Mouse (Mus musculus): ENCODE measurements around the gene Bud23. TPM values are rescaled to one million over a fixed set of nuclear protein-coding genes. Genes with fewer than 3 reads are reported as not detected.

Gene Bud23
- polyA plus RNA-seq, 1 experiment from 2014 or later = 83.0 TPM

DNA sequence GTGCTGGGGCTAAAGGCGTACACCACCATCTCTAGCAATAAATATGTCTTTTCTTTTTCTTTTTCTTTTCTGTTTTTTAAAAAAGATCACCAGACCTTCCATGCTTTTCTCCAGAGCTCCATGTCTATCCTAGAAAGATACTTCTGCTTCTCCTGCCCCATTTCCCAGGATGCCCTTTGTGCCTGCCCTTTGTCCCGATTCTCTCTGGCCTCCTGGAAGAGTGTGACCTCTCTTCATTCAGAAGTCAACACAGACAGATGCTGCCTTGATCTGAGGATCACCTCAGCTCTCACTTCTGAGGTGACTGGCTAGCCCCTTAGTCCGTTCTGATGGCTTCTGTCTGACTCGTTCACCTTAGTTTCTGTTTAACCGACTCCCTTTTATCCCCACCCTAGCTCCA is 15.8 kb upstream of the Bud23 start:
- peaks cover 10% of the 10 kb centered on the region; the same call in 1 of the 2 replicates for H3K36me3 ChIP-seq
- no peak overlapping the region for H3K4me2 ChIP-seq
- 89% methylated on average over 5 of the region's 5 CpGs for WGBS
- no peaks in the 10 kb centered on the region; the same call in 1 of the 2 replicates for H3K27me3 ChIP-seq
- no peaks in the 10 kb centered on the region for H3K9me3 ChIP-seq
- no peak for ATAC-seq (ENCODE audit: low read depth)
- no peak overlapping the region for H3K4me3 ChIP-seq
- H3K4me1 ChIP-seq (replicated peaks) = peaks cover 14% of the 10 kb centered on the region
- no peak overlapping the region for H3K27ac ChIP-seq (replicated peaks)
- H3K9ac ChIP-seq = no peak overlapping the region

DNA sequence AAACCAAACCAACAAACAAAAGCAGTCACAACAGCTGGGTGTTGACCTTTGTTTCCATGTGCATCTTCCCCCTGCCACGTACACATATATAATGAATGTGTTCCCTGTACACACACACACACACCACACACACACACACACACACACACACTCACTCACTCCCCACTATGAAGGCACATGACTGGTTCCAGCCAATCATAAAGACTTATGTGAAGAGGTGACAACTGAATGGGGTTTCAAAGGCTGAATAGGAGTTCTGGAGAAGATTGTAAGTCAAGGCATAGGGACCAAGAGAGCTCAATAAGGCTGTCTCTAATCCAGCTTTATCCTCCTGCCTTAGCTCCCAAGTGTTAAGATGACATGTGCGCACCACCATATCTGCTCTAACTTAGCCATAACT is 14.8 kb upstream of the Bud23 start:
- no peaks in the 10 kb centered on the region for H3K9me3 ChIP-seq
- ATAC-seq (ENCODE audit: low read depth) = no peak
- no peak overlapping the region for H3K4me2 ChIP-seq
- H3K9ac ChIP-seq = no peak overlapping the region
- 100% methylated on average over 2 of the region's 2 CpGs for WGBS
- H3K27me3 ChIP-seq = no peaks in the 10 kb centered on the region
- no peak overlapping the region for H3K4me3 ChIP-seq
- H3K27ac ChIP-seq (replicated peaks) = no peak overlapping the region
- peaks cover 14% of the 10 kb centered on the region for H3K4me1 ChIP-seq (replicated peaks)
- H3K36me3 ChIP-seq = peaks cover 18% of the 10 kb centered on the region; the same call in 1 of the 2 replicates

DNA sequence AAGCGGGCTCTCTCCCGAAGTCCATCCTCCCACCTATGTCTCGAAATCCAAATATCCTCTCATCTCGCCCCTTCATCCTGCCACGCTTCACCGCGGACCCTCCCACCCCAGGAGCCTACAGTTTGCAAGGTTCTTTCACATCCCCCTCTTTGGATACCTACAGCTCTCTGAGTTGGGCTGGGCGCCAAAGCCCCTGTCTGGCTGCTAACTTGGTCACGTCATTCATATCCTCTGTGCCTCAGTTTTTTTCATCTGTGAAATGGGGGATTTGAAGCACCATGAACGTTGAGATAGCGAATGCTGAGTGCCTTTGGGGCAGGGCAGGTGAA is 13.7 kb upstream of the Bud23 start:
- peak overlapping the region; percentile 98 for H3K4me3 ChIP-seq
- WGBS = under 1% methylated on average over 11 of the region's 11 CpGs
- peak; percentile 30; the same call in 1 of the 2 replicates for ATAC-seq (ENCODE audit: low read depth)

DNA sequence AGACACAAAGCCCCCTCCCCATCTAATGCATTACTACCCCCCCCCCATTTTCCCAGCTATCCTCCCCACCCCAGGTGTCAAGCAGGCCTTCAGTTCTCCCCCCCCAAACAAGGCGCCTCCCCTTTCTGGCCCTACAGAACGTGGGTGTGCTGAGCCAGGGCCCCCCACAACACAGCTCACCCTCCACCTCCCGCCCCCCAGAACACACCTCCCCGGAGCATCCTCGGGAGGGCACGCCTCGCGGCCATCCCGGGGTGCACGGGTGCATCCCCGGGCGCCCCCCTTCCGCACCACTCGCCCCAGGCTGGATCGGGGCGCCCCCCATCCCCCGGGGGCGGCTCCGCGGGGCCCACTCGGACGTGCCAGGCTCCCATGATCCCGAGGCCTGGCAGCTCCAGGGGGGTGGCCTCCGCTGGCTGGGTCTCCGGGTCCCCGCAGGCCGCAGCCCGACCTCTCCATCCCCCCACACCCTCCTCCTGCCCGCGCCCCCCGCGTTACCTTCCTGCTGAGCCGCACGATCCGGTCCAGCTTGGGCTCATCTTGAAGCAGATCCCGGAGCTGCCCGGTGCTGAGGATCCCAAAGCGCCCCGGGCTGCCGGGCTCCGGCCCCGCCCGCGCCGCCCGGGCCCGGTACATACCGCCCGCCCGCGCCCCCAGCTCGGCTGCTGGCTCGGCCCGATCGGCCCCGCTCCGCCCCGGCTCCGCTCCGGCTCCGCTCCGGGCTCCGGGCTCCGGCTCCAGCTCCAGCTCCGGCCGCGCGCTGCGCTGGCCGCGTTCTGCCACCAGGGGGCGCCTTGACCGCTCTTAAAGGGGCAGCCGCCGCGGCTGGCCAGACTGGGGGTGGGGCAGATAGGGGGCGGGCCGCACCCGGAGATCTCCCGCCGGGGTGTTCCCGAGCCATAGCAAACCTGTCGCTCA is 13.1 kb upstream of the Bud23 start, which contains the start of gene Vps37d:
TSS of gene Vps37d (minus strand) at position 703 of the 918 bp plus-strand sequence.
- peak; percentile 82 for ATAC-seq (ENCODE audit: low read depth)
- under 1% methylated on average over 75 of the region's 83 CpGs for WGBS
- H3K4me3 ChIP-seq = peak within 1 kb of the TSS; percentile 98

More for the DNA sequence above, 13.7 kb upstream of the Bud23 start:
- H3K4me1 ChIP-seq (replicated peaks) = peaks cover 24% of the 10 kb centered on the region
- H3K27ac ChIP-seq (replicated peaks) = no peak overlapping the region
- H3K9ac ChIP-seq = peak overlapping the region; percentile 99
- peak overlapping the region; percentile 76 for H3K4me2 ChIP-seq
- H3K36me3 ChIP-seq = peaks cover 28% of the 10 kb centered on the region
- H3K9me3 ChIP-seq = no peaks in the 10 kb centered on the region
- H3K27me3 ChIP-seq = no peaks in the 10 kb centered on the region

DNA sequence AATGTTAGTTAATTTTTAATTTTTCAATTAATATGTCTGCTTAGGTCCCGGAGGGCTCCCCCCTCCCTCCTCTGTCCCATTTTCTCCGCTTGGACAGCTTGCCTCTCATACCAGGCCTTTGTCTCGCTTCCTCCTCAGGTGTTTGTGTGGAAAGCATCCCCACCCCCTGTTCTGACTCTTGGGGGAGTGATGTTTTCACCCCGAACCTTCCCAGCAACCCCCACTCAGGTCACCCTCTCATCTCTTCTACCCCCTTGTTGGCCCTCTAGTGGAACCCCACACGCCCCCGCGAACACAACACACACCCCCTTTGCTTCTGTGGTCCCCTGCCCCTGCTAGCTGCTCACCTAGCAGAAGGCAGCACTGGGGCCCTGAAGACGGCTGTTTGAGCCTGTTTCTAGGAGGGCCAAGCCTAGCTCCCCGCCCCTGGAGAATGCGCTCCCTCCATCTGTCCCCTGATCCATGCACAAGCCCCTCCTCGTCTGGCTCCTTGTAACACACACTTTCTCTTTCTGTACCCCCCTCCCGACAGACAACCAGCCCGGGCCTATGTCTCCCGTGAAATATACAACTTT is 12.3 kb upstream of the Bud23 start:
- peak overlapping the region; percentile 98 for H3K4me3 ChIP-seq
- 15% methylated on average over 14 of the region's 14 CpGs for WGBS
- peak; percentile 57 for ATAC-seq (ENCODE audit: low read depth)
- no peaks in the 10 kb centered on the region for H3K9me3 ChIP-seq
- H3K4me2 ChIP-seq = peak overlapping the region; percentile 76
- H3K27me3 ChIP-seq = no peaks in the 10 kb centered on the region
- H3K27ac ChIP-seq (replicated peaks) = peak overlapping the region; percentile 93
- peak overlapping the region; percentile 99 for H3K9ac ChIP-seq
- peaks cover 43% of the 10 kb centered on the region for H3K36me3 ChIP-seq
- peaks cover 31% of the 10 kb centered on the region for H3K4me1 ChIP-seq (replicated peaks)

More for the DNA sequence above, 13.1 kb upstream of the Bud23 start, which contains the start of gene Vps37d:
- H3K4me2 ChIP-seq = peak within 1 kb of the TSS; percentile 76
- peak within 1 kb of the TSS; percentile 93 for H3K27ac ChIP-seq (replicated peaks)
- peaks cover 31% of the 10 kb centered on the region for H3K4me1 ChIP-seq (replicated peaks)
- H3K9ac ChIP-seq = peak within 1 kb of the TSS; percentile 99
- H3K36me3 ChIP-seq = peaks cover 35% of the 10 kb centered on the region
- H3K27me3 ChIP-seq = no peaks in the 10 kb centered on the region
- no peaks in the 10 kb centered on the region for H3K9me3 ChIP-seq

DNA sequence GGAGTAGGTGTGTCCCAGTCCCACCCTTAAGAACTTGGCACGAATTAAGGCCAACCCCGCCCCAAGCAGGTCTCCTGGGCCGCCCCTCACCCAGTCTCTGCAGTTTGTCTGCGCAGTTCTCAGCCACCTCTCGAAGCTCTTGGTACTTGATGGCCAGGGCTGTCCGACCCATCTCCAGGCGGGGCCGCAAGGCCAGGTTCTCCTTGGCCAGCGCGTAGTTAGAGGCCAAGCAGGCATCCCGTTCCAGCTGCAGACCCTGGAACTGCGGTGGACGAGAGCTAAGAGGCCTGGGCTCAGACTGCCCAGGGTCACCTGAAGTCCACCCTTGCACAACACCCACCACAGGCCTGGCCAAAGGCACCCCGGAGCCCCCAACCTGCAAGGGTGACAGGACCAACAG is 11.6 kb upstream of the Bud23 start:
- peak overlapping the region; percentile 99 for H3K9ac ChIP-seq
- peak overlapping the region; percentile 98 for H3K4me3 ChIP-seq
- no peak overlapping the region for H3K27ac ChIP-seq (replicated peaks)
- H3K36me3 ChIP-seq = peaks cover 49% of the 10 kb centered on the region
- peaks cover 31% of the 10 kb centered on the region for H3K4me1 ChIP-seq (replicated peaks)
- H3K27me3 ChIP-seq = no peaks in the 10 kb centered on the region
- 90% methylated on average over 14 of the region's 14 CpGs for WGBS
- no peak for ATAC-seq (ENCODE audit: low read depth)
- no peaks in the 10 kb centered on the region for H3K9me3 ChIP-seq
- peak overlapping the region; percentile 76 for H3K4me2 ChIP-seq

DNA sequence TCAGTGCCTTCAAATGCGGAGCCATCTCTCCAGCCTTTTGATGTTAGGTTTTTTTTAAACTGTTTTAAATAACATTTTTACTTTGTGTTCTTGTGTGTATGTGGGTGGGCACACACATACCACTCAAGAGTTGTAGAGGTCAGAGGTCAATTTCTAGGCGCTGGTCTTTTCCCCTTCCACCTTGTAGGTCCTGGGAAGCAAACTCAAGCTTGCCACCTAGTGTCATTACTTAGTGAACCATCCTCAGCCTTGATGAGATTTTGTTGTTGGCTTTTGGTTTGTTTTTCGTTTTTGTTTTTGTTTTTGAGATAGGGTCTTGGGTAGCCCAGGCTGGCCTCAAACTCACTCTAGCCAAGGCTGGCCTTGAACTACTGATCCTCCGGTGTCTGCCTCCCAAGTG is 10.9 kb upstream of the Bud23 start:
- 73% methylated on average over 4 of the region's 4 CpGs for WGBS
- Histone ChIP-seq H3K4me1 (replicated peaks) (peaks cover 31% of the 10 kb centered on the region), H3K27me3 (no peaks in the 10 kb centered on the region), H3K4me2 (no peak overlapping the region), H3K9me3 (no peaks in the 10 kb centered on the region), H3K27ac (replicated peaks) (no peak overlapping the region), H3K4me3 (no peak overlapping the region), H3K9ac (no peak overlapping the region), H3K36me3 (peaks cover 55% of the 10 kb centered on the region)
- no peak for ATAC-seq (ENCODE audit: low read depth)

DNA sequence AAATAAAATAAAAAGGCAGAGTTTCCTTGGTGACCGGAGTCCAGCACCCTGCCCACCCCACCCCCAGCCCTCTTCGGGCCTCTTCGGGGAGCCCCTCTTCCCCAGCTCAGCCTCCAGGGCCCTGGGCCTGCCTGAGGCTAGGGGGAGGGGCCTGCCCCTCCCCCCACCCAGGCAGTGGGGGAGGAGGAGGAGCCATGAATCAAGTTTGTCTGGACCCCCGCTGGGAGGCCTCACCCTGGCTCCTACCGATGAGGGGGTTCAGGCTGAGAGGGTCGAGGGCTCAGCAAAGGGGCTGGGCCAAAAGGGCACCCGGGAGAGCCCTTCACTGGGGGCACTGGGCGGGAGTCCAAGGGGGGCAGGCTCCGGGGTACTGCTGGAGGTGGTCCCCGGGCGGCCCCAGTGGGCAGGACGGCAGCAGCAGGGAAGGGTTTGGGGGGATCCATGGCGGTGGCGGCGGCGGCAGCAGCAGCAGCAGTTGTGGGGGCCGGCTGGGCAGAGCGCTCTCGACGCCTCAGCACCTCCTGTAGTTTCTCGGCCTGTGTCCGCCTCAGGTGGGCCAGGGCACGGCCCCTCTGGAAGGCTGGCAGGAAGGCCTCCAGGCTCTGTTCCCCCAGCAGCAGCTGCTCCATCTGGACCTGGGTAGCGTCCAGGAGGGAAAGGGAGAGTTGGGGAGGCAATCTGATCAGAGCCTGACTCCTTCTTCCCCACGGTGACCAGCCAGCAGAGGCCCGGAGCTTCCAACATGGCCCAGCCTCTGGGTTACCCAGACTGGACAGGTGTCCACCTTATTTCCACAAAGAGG is 8.8 kb upstream of the Bud23 start:
- WGBS = 18% methylated on average over 21 of the region's 26 CpGs
- Histone ChIP-seq H3K9ac (peak overlapping the region; percentile 53), H3K4me1 (replicated peaks) (peaks cover 31% of the 10 kb centered on the region), H3K9me3 (no peaks in the 10 kb centered on the region), H3K4me3 (no peak overlapping the region; the same call in 1 of the 2 replicates), H3K4me2 (peak overlapping the region; percentile 20; the same call in 1 of the 2 replicates), H3K36me3 (peaks cover 58% of the 10 kb centered on the region), H3K27ac (replicated peaks) (0 out of 2 replicates have a peak overlapping the region, but pooled peaks have one; percentile 13), H3K27me3 (no peaks in the 10 kb centered on the region)
- no peak for ATAC-seq (ENCODE audit: low read depth)

DNA sequence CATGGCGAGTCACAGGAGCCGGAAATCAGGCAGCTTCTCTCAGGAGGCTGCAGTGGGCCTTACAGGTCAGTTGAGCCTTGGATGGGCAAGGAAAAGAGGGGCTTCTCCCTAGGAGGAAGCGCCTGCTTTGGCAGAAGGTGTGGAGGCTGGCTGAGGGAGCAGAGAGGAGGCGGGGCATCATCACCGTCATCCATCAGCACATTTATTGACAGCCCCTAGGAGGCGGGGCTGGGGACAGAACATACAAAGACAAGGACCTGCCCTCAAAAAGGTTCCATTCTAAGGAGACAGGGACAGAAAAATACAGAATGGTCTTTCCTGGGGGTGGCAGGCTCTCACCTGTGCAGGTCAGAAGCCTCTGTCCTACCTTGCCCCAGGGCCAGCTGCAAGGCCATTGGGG is 8.0 kb upstream of the Bud23 start:
- H3K4me3 ChIP-seq = no peak overlapping the region
- WGBS = 63% methylated on average over 6 of the region's 6 CpGs
- H3K9me3 ChIP-seq = no peaks in the 10 kb centered on the region
- H3K27me3 ChIP-seq = no peaks in the 10 kb centered on the region
- peaks cover 31% of the 10 kb centered on the region for H3K4me1 ChIP-seq (replicated peaks)
- H3K36me3 ChIP-seq = peaks cover 67% of the 10 kb centered on the region
- ATAC-seq (ENCODE audit: low read depth) = no peak
- no peak overlapping the region for H3K4me2 ChIP-seq
- H3K27ac ChIP-seq (replicated peaks) = no peak overlapping the region
- H3K9ac ChIP-seq = no peak overlapping the region

DNA sequence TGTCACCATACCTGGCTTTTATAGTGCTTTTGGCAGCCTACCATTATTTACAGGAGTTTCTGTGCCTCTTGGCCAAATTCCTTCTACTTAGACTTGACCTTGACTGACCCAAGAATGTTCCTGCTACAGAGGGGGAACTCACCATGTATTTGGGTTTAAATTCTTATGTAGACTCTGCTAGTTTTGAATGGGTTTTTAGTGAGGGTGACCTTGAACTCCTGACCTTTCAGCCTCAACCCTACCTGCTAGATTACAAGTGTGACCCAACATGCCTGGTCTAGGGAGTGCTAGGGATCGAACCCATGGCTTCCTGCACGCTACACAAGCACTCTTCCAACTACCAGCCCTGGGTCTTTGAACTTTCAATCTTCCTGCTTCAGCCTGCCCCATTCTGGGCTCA is 7.3 kb upstream of the Bud23 start:
- Histone ChIP-seq H3K27ac (replicated peaks) (no peak overlapping the region), H3K4me2 (no peak overlapping the region), H3K4me3 (no peak overlapping the region), H3K9me3 (no peaks in the 10 kb centered on the region), H3K9ac (no peak overlapping the region), H3K36me3 (peaks cover 73% of the 10 kb centered on the region), H3K27me3 (no peaks in the 10 kb centered on the region), H3K4me1 (replicated peaks) (peaks cover 29% of the 10 kb centered on the region)
- no peak for ATAC-seq (ENCODE audit: low read depth)
- 93% methylated on average over 2 of the region's 2 CpGs for WGBS

DNA sequence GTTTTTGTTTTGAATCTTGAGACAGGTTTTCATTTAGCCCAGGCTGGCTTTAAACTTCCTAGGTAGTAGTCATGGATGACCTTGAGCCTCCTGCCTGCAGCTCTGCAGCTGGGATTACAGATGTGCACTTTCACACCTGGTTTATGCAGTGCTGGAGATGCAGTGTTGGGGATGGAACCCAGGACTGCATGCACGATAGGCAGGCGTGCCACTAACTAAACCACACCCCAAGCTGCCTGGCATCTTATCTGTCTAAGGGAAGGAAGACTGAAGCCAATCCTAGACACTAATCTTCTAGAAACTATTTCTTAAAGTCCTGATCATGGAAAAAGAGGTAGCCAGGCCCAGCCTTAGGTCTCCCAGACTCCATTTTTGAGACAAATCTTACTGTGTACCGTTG is 5.7 kb upstream of the Bud23 start:
- WGBS = 92% methylated on average over 3 of the region's 3 CpGs

More for the DNA sequence above, 5.7 kb upstream of the Bud23 start:
- no peak for ATAC-seq (ENCODE audit: low read depth)
- H3K4me3 ChIP-seq = no peak overlapping the region
- no peak overlapping the region for H3K27ac ChIP-seq (replicated peaks)
- peaks cover 26% of the 10 kb centered on the region for H3K4me1 ChIP-seq (replicated peaks)
- no peak overlapping the region for H3K4me2 ChIP-seq
- no peaks in the 10 kb centered on the region for H3K27me3 ChIP-seq
- H3K9me3 ChIP-seq = no peaks in the 10 kb centered on the region
- no peak overlapping the region for H3K9ac ChIP-seq
- peaks cover 69% of the 10 kb centered on the region for H3K36me3 ChIP-seq
